Mouse (Mus musculus): ENCODE results near the gene Otop3. TPM values are rescaled to one million over a fixed set of nuclear protein-coding genes. Genes with fewer than 3 reads are reported as not detected.
"Not testable (repeated sequence)": the region's sequence is repeated elsewhere in the genome, so short reads cannot be mapped to it uniquely, and the experiment has no call there.

Otop3 gene
- polyA plus RNA-seq, 1 experiment from 2014 or later = 0.28 TPM

- H3K9ac ChIP-seq (replicated peaks) = peak within 1 kb of the TSS; percentile 96
- H3K27me3 ChIP-seq = no peaks in the 10 kb centered on the region
- no peaks in the 10 kb centered on the region for H3K36me3 ChIP-seq
- peaks cover 4% of the 10 kb centered on the region; the same call in 1 of the 2 replicates for H3K9me3 ChIP-seq
- peak within 1 kb of the TSS; percentile 91 for H3K4me3 ChIP-seq
- peak within 1 kb of the TSS; percentile 95 for H3K27ac ChIP-seq (replicated peaks)
- ATAC-seq (ENCODE audit: low FRiP score, low read depth) = peak; percentile 91
- under 1% methylated on average over 76 of the region's 76 CpGs for WGBS
- H3K4me1 ChIP-seq = peaks cover 43% of the 10 kb centered on the region
- peak within 1 kb of the TSS; percentile 86 for H3K4me2 ChIP-seq (replicated peaks)
Measured at GRCm38 (mm10) chr11:115381743-115382539, 47.4 kb downstream of the Otop3 start, which contains the start of gene Cdr2l. Gene Cdr2l, plus strand, starts transcription at chr11:115381916.

- ATAC-seq (ENCODE audit: low FRiP score, low read depth) = no peak
- peak overlapping the region; percentile 91 for H3K4me3 ChIP-seq
- peaks cover 43% of the 10 kb centered on the region for H3K4me1 ChIP-seq
- peak overlapping the region; percentile 95 for H3K27ac ChIP-seq (replicated peaks)
- peaks cover 3% of the 10 kb centered on the region; the same call in 1 of the 2 replicates for H3K9me3 ChIP-seq
- peak overlapping the region; percentile 96 for H3K9ac ChIP-seq (replicated peaks)
- WGBS = 14% methylated on average over 5 of the region's 5 CpGs
- 0 out of 2 replicates have a peak, but pooled peaks cover 2% of the 10 kb centered on the region for H3K36me3 ChIP-seq
- H3K4me2 ChIP-seq (replicated peaks) = peak overlapping the region; percentile 86
- no peaks in the 10 kb centered on the region for H3K27me3 ChIP-seq
Measured at GRCm38 (mm10) chr11:115382891-115383290, 48.4 kb downstream of the Otop3 start.

DNA sequence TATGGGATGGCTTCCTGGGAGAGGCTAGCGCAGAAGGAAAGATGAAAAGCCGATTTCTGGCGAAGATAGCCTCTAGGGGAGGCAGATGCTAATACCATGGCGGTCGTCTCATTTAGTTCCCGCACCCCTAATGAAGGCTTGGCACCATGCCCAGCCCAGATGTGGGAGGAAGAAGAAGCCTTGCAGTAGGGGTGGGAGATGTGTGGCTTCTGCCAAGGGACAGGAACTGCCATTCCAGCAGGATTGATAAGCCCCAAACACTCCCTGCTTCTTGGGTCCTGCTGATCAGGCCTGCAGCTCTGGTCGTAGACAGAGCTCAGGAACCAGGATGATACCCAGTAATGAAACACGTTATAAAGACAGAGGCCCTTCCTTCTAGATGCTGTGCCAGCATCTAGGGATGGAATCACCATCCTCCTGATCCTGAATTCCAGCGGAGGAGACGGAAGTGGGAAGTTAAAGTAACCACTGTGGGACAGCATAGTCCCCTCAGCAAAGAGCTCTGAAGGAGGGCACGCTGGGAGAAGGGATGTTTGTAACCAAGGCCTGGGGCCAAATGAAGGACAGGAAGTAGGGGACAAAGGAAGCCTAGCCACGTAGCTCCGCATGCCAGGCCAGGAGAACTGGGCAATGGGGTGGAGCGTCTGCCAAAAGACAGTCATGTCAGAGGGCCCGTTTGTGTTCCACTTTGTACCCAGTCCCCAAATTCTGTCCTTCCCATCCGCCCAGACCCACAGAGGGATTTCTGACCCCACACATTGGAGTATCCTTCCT lies 49.4 kb downstream of the Otop3 start:
- Histone ChIP-seq H3K9me3 (no peaks in the 10 kb centered on the region), H3K36me3 (0 out of 2 replicates have a peak, but pooled peaks cover 2% of the 10 kb centered on the region), H3K9ac (replicated peaks) (peak overlapping the region; percentile 96), H3K4me3 (peak overlapping the region; percentile 91), H3K4me2 (replicated peaks) (peak overlapping the region; percentile 86), H3K27ac (replicated peaks) (peak overlapping the region; percentile 63), H3K4me1 (peaks cover 43% of the 10 kb centered on the region), H3K27me3 (no peaks in the 10 kb centered on the region)
- no peak for ATAC-seq (ENCODE audit: low FRiP score, low read depth)
- 51% methylated on average over 16 of the region's 16 CpGs for WGBS

GRCm38 (mm10) chr11:115384587-115384986 lies 50.1 kb downstream of the Otop3 start:
- Histone ChIP-seq H3K4me3 (no peak overlapping the region), H3K36me3 (0 out of 2 replicates have a peak, but pooled peaks cover 8% of the 10 kb centered on the region), H3K9me3 (no peaks in the 10 kb centered on the region), H3K4me1 (peaks cover 43% of the 10 kb centered on the region), H3K4me2 (replicated peaks) (peak overlapping the region; percentile 86), H3K27ac (replicated peaks) (no peak overlapping the region), H3K27me3 (no peaks in the 10 kb centered on the region), H3K9ac (replicated peaks) (peak overlapping the region; percentile 34)
- ATAC-seq (ENCODE audit: low FRiP score, low read depth) = no peak
- 73% methylated on average over 5 of the region's 5 CpGs for WGBS

GRCm38 (mm10) chr11:115386859-115387258 lies 52.3 kb downstream of the Otop3 start:
- ATAC-seq (ENCODE audit: low FRiP score, low read depth) = not testable (repeated sequence)

DNA sequence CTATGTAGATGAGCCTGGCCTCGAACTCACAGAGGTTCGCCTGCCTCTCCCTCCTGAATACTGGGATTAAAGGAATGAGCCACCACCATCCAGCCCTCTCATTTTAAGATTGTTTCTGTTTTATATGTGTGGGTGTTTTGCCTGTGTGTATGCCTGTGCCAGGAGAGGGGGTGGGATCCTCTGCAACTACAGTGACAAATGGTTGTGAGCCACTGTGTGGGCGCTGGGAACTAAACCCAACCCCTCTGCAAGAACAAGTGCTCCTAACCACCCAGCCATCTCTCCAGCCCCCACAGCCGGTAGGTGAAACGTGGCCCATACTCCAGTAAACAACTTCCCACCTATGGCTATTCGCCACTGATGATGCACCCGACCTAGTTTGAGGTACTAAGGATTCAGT lies 56.8 kb downstream of the Otop3 start:
- Histone ChIP-seq H3K4me3 (no peak overlapping the region), H3K9ac (replicated peaks) (no peak overlapping the region), H3K27me3 (no peaks in the 10 kb centered on the region), H3K36me3 (peaks cover 72% of the 10 kb centered on the region), H3K4me1 (no peaks in the 10 kb centered on the region), H3K27ac (replicated peaks) (no peak overlapping the region), H3K4me2 (replicated peaks) (no peak overlapping the region), H3K9me3 (no peaks in the 10 kb centered on the region)
- ATAC-seq (ENCODE audit: low FRiP score, low read depth) = no peak
- 93% methylated on average over 7 of the region's 7 CpGs for WGBS

More at GRCm38 (mm10) chr11:115386859-115387258, 52.3 kb downstream of the Otop3 start:
- not testable (repeated sequence) for H3K27ac ChIP-seq (replicated peaks); H3K4me2 ChIP-seq (replicated peaks); H3K9ac ChIP-seq (replicated peaks); H3K4me3 ChIP-seq; H3K27me3 ChIP-seq; H3K9me3 ChIP-seq
- H3K36me3 ChIP-seq = peaks cover 27% of the 10 kb centered on the region
- H3K4me1 ChIP-seq = peaks cover 38% of the 10 kb centered on the region
- 93% methylated on average over 3 of the region's 3 CpGs for WGBS

DNA sequence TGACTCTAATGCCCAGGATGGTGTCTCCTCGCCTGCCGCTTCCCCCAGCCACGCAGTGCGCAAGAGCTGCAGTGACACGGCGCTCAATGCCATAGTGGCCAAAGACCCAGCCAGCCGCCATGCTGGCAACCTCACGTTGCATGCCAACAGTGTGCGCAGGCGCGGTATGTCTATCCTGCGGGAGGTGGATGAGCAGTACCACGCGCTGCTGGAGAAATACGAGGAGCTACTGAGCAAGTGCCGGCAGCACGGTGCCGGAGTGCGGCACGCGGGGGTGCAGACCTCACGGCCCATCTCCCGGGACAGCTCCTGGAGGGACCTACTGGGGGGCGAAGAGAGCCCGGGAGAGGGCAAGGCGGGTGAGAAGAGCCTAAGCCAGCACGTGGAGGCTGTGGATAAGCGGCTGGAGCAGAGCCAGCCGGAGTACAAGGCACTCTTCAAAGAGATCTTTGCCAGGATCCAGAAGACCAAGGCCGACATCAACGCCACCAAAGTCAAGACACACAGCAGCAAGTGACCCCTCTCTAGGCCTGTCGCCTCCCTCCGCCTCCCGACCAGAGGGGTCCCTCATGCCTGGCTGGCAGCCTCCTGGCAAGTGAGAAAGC lies 59.3 kb downstream of the Otop3 start:
- Histone ChIP-seq H3K36me3 (peaks cover 72% of the 10 kb centered on the region), H3K4me2 (replicated peaks) (no peak overlapping the region), H3K4me1 (no peaks in the 10 kb centered on the region), H3K4me3 (no peak overlapping the region), H3K9ac (replicated peaks) (no peak overlapping the region), H3K27me3 (no peaks in the 10 kb centered on the region), H3K27ac (replicated peaks) (no peak overlapping the region), H3K9me3 (no peaks in the 10 kb centered on the region)
- no peak for ATAC-seq (ENCODE audit: low FRiP score, low read depth)
- WGBS = 76% methylated on average over 34 of the region's 34 CpGs

Other genes starting within 250 kb of the Otop3 start
- gene Rab37, start 243.3 kb upstream of the Otop3 start, polyA plus RNA-seq (2016; fragmentation: Nextera tagmentation; extraction: Ambion mirVana) = 1.5 TPM in 2 replicates
- 0.15 and 0.24 TPM in 2 replicates for gene Cd300lf, start 200.7 kb upstream of the Otop3 start, polyA plus RNA-seq (2016; fragmentation: Nextera tagmentation; extraction: Ambion mirVana)
- gene Slc9a3r1, start 171.4 kb upstream of the Otop3 start, polyA plus RNA-seq (2016; fragmentation: Nextera tagmentation; extraction: Ambion mirVana) = 34.3 and 34.6 TPM in 2 replicates
- gene Tmem104, start 147.2 kb upstream of the Otop3 start, polyA plus RNA-seq (2016; fragmentation: Nextera tagmentation; extraction: Ambion mirVana) = 7.9 and 9.2 TPM in 2 replicates
- 18.5 and 19.2 TPM in 2 replicates for gene Nat9, start 146.9 kb upstream of the Otop3 start, polyA plus RNA-seq (2016; fragmentation: Nextera tagmentation; extraction: Ambion mirVana)
- gene Grin2c, start 67.5 kb upstream of the Otop3 start, polyA plus RNA-seq (2016; fragmentation: Nextera tagmentation; extraction: Ambion mirVana) = 0.06 and 0.17 TPM in 2 replicates
- gene Fdxr, start 57.7 kb upstream of the Otop3 start, polyA plus RNA-seq (2016; fragmentation: Nextera tagmentation; extraction: Ambion mirVana) = 15.9 and 18.4 TPM in 2 replicates
- 0.11 and 0.18 TPM in 2 replicates for gene Fads6, start 37.1 kb upstream of the Otop3 start, polyA plus RNA-seq (2016; fragmentation: Nextera tagmentation; extraction: Ambion mirVana)
- not detected in 2 replicates for gene Otop2, start 27.6 kb upstream of the Otop3 start, polyA plus RNA-seq (2016; fragmentation: Nextera tagmentation; extraction: Ambion mirVana)
- 0.05 TPM in 1 of 2 replicates, not detected in the other for gene Ush1g, start 12.7 kb upstream of the Otop3 start, polyA plus RNA-seq (2016; fragmentation: Nextera tagmentation; extraction: Ambion mirVana)
- gene Hid1, start 33.0 kb downstream of the Otop3 start, polyA plus RNA-seq (2016; fragmentation: Nextera tagmentation; extraction: Ambion mirVana) = 32.9 and 38.6 TPM in 2 replicates
- gene Cdr2l, start 47.2 kb downstream of the Otop3 start, polyA plus RNA-seq (2016; fragmentation: Nextera tagmentation; extraction: Ambion mirVana) = 32.4 and 36.6 TPM in 2 replicates
- 234 and 265 TPM in 2 replicates for gene Mrpl58, start 69.0 kb downstream of the Otop3 start, polyA plus RNA-seq (2016; fragmentation: Nextera tagmentation; extraction: Ambion mirVana)
- 873 and 889 TPM in 2 replicates for gene Atp5h, start 85.2 kb downstream of the Otop3 start, polyA plus RNA-seq (2016; fragmentation: Nextera tagmentation; extraction: Ambion mirVana)
- 32.0 and 40.4 TPM in 2 replicates for gene Kctd2, start 85.4 kb downstream of the Otop3 start, polyA plus RNA-seq (2016; fragmentation: Nextera tagmentation; extraction: Ambion mirVana)
- gene Trim80, start 105.8 kb downstream of the Otop3 start, polyA plus RNA-seq (2016; fragmentation: Nextera tagmentation; extraction: Ambion mirVana) = not detected in 2 replicates
- gene Slc16a5, start 127.7 kb downstream of the Otop3 start, polyA plus RNA-seq (2016; fragmentation: Nextera tagmentation; extraction: Ambion mirVana) = 0.20 and 0.30 TPM in 2 replicates
- 10.3 and 13.1 TPM in 2 replicates for gene Armc7, start 140.9 kb downstream of the Otop3 start, polyA plus RNA-seq (2016; fragmentation: Nextera tagmentation; extraction: Ambion mirVana)
- gene Nt5c, start 157.1 kb downstream of the Otop3 start, polyA plus RNA-seq (2016; fragmentation: Nextera tagmentation; extraction: Ambion mirVana) = 81.6 and 83.8 TPM in 2 replicates
- 1,008 and 1,026 TPM in 2 replicates for gene Jpt1, start 179.7 kb downstream of the Otop3 start, polyA plus RNA-seq (2016; fragmentation: Nextera tagmentation; extraction: Ambion mirVana)
- gene Sumo2, start 201.5 kb downstream of the Otop3 start, polyA plus RNA-seq (2016; fragmentation: Nextera tagmentation; extraction: Ambion mirVana) = 1,412 and 1,429 TPM in 2 replicates
- 168 and 172 TPM in 2 replicates for gene Nup85, start 229.7 kb downstream of the Otop3 start, polyA plus RNA-seq (2016; fragmentation: Nextera tagmentation; extraction: Ambion mirVana)

All from midbrain, embryonic 12.5 days (tissue).